Mouse (Mus musculus): ENCODE results near the gene Anp32e. TPM values are rescaled to one million over a fixed set of nuclear protein-coding genes. Genes with fewer than 3 reads are reported as not detected.

Anp32e gene
- total and polyA plus RNA-seq, 2 experiments, result 3.7 to 11.7 TPM

GRCm38 (mm10) chr3:95924185-95924584, 4.9 kb upstream of the Anp32e start:
- Histone ChIP-seq H3K27me3 (ENCODE audit: control insufficient read depth, insufficient read depth, low read length) (no peaks in the 10 kb centered on the region), H3K4me1 (ENCODE audit: control insufficient read depth, insufficient read depth, low read length) (peaks cover 2% of the 10 kb centered on the region)
- 57% methylated on average over 4 of the region's 4 CpGs for WGBS

DNA sequence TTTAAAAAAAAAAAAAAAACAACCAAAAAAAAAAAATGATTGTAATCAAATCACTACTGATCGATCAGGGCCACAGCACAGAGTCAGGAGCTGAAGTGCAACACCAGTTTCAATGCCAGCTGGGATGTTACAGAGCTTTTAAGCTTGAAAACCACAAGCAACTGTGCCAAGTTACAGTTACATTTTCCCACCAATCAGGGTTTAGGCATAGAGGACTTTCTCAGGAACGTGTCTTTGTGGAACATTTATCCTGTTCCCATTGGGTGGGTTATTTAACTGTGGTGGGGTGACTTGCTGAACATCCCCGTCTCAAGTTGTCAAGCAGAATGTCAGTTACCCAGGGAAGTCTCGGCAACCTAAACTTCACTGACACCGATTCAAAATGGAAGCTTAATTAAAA, 4.0 kb upstream of the Anp32e start:
- Histone ChIP-seq H3K4me3 (ENCODE audit: insufficient read depth, low read depth, low read length) (no peak overlapping the region), H3K36me3 (ENCODE audit: control insufficient read depth, insufficient read depth, low read length) (no peaks in the 10 kb centered on the region), H3K9ac (ENCODE audit: low read depth, low read length) (no peak overlapping the region), H3K27ac (replicated peaks; ENCODE audit: insufficient read depth, low read depth, low read length) (no peak overlapping the region), H3K4me1 (ENCODE audit: control insufficient read depth, insufficient read depth, low read length) (peaks cover 2% of the 10 kb centered on the region), H3K79me2 (ENCODE audit: control insufficient read depth, insufficient read depth, low read length) (peaks cover 4% of the 10 kb centered on the region; the same call in 1 of the 2 replicates), H3K27me3 (ENCODE audit: control insufficient read depth, insufficient read depth, low read length) (no peaks in the 10 kb centered on the region)
- 92% methylated on average over 5 of the region's 5 CpGs for WGBS
- TF ChIP-seq CTCF (IDR thresholded peaks at IDR 0.05; ENCODE audit: low read depth, low read length) (no peak), POLR2A (IDR thresholded peaks at IDR 0.05; ENCODE audit: extremely low read depth, insufficient read depth, low read length) (no peak)
- no peak for DNase-seq (ENCODE audit: extremely low read depth, low read depth, low spot score)

More at GRCm38 (mm10) chr3:95924185-95924584, 4.9 kb upstream of the Anp32e start:
- TF ChIP-seq CTCF (IDR thresholded peaks at IDR 0.05; ENCODE audit: low read depth, low read length) (no peak), POLR2A (IDR thresholded peaks at IDR 0.05; ENCODE audit: extremely low read depth, insufficient read depth, low read length) (no peak)
- no peaks in the 10 kb centered on the region for H3K36me3 ChIP-seq (ENCODE audit: control insufficient read depth, insufficient read depth, low read length)
- no peak overlapping the region for H3K4me3 ChIP-seq (ENCODE audit: insufficient read depth, low read depth, low read length)
- H3K9ac ChIP-seq (ENCODE audit: low read depth, low read length), result no peak overlapping the region
- no peaks in the 10 kb centered on the region for H3K79me2 ChIP-seq (ENCODE audit: control insufficient read depth, insufficient read depth, low read length)
- H3K27ac ChIP-seq (replicated peaks; ENCODE audit: insufficient read depth, low read depth, low read length), result no peak overlapping the region
- DNase-seq (ENCODE audit: extremely low read depth, low read depth, low spot score), result no peak

- peaks cover 4% of the 10 kb centered on the region; the same call in 1 of the 2 replicates for H3K79me2 ChIP-seq (ENCODE audit: control insufficient read depth, insufficient read depth, low read length)
- TF ChIP-seq CTCF (IDR thresholded peaks at IDR 0.05; ENCODE audit: low read depth, low read length) (no peak), POLR2A (IDR thresholded peaks at IDR 0.05; ENCODE audit: extremely low read depth, insufficient read depth, low read length) (no peak)
- H3K36me3 ChIP-seq (ENCODE audit: control insufficient read depth, insufficient read depth, low read length), result no peaks in the 10 kb centered on the region
- H3K9ac ChIP-seq (ENCODE audit: low read depth, low read length), result no peak overlapping the region
- no peak overlapping the region for H3K27ac ChIP-seq (replicated peaks; ENCODE audit: insufficient read depth, low read depth, low read length)
- H3K4me1 ChIP-seq (ENCODE audit: control insufficient read depth, insufficient read depth, low read length), result peaks cover 2% of the 10 kb centered on the region
- DNase-seq (ENCODE audit: extremely low read depth, low read depth, low spot score), result no peak
- 62% methylated on average over 6 of the region's 6 CpGs for whole genome bisulfite sequencing
- H3K27me3 ChIP-seq (ENCODE audit: control insufficient read depth, insufficient read depth, low read length), result no peaks in the 10 kb centered on the region
- H3K4me3 ChIP-seq (ENCODE audit: insufficient read depth, low read depth, low read length), result no peak overlapping the region
Observed at GRCm38 (mm10) chr3:95928261-95928657, 787 bp upstream of the Anp32e start.

- WGBS, result under 1% methylated on average over 105 of the region's 105 CpGs
- Histone ChIP-seq H3K4me1 (ENCODE audit: control insufficient read depth, insufficient read depth, low read length) (peaks cover 2% of the 10 kb centered on the region), H3K36me3 (ENCODE audit: control insufficient read depth, insufficient read depth, low read length) (peaks cover 3% of the 10 kb centered on the region), H3K4me3 (ENCODE audit: insufficient read depth, low read depth, low read length) (peak overlapping the region; percentile 91), H3K27ac (replicated peaks; ENCODE audit: insufficient read depth, low read depth, low read length) (no peak overlapping the region), H3K27me3 (ENCODE audit: control insufficient read depth, insufficient read depth, low read length) (no peaks in the 10 kb centered on the region), H3K9ac (ENCODE audit: low read depth, low read length) (peak overlapping the region; percentile 89), H3K79me2 (ENCODE audit: control insufficient read depth, insufficient read depth, low read length) (peaks cover 4% of the 10 kb centered on the region; the same call in 1 of the 2 replicates)
- no peak for TF ChIP-seq POLR2A (IDR thresholded peaks at IDR 0.05; ENCODE audit: extremely low read depth, insufficient read depth, low read length)
- TF ChIP-seq CTCF (IDR thresholded peaks at IDR 0.05; ENCODE audit: low read depth, low read length), result no peak
- DNase-seq (ENCODE audit: extremely low read depth, low read depth, low spot score), result no peak
Observed at GRCm38 (mm10) chr3:95929581-95930470, 780 bp downstream of the Anp32e start.

GRCm38 (mm10) chr3:95930471-95930789, 1.4 kb downstream of the Anp32e start:
- H3K79me2 ChIP-seq (ENCODE audit: control insufficient read depth, insufficient read depth, low read length), result peaks cover 4% of the 10 kb centered on the region; the same call in 1 of the 2 replicates
- TF ChIP-seq POLR2A (IDR thresholded peaks at IDR 0.05; ENCODE audit: extremely low read depth, insufficient read depth, low read length) (no peak), CTCF (IDR thresholded peaks at IDR 0.05; ENCODE audit: low read depth, low read length) (no peak)
- no peak overlapping the region for H3K27ac ChIP-seq (replicated peaks; ENCODE audit: insufficient read depth, low read depth, low read length)
- H3K36me3 ChIP-seq (ENCODE audit: control insufficient read depth, insufficient read depth, low read length), result peaks cover 6% of the 10 kb centered on the region
- WGBS, result 11% methylated on average over 5 of the region's 5 CpGs
- H3K4me3 ChIP-seq (ENCODE audit: insufficient read depth, low read depth, low read length), result peak overlapping the region; percentile 91
- no peaks in the 10 kb centered on the region for H3K27me3 ChIP-seq (ENCODE audit: control insufficient read depth, insufficient read depth, low read length)
- H3K9ac ChIP-seq (ENCODE audit: low read depth, low read length), result peak overlapping the region; percentile 89
- DNase-seq (ENCODE audit: extremely low read depth, low read depth, low spot score), result peak; percentile 6
- peaks cover 2% of the 10 kb centered on the region for H3K4me1 ChIP-seq (ENCODE audit: control insufficient read depth, insufficient read depth, low read length)

GRCm38 (mm10) chr3:95931471-95931870, 2.4 kb downstream of the Anp32e start:
- H3K27me3 ChIP-seq (ENCODE audit: control insufficient read depth, insufficient read depth, low read length), result no peaks in the 10 kb centered on the region
- peaks cover 4% of the 10 kb centered on the region; the same call in 1 of the 2 replicates for H3K79me2 ChIP-seq (ENCODE audit: control insufficient read depth, insufficient read depth, low read length)
- H3K4me1 ChIP-seq (ENCODE audit: control insufficient read depth, insufficient read depth, low read length), result peaks cover 2% of the 10 kb centered on the region
- H3K4me3 ChIP-seq (ENCODE audit: insufficient read depth, low read depth, low read length), result no peak overlapping the region
- no peak for DNase-seq (ENCODE audit: extremely low read depth, low read depth, low spot score)
- WGBS, result 86% methylated on average over 1 of the region's 1 CpGs
- H3K9ac ChIP-seq (ENCODE audit: low read depth, low read length), result no peak overlapping the region
- TF ChIP-seq CTCF (IDR thresholded peaks at IDR 0.05; ENCODE audit: low read depth, low read length), result no peak
- no peak for TF ChIP-seq POLR2A (IDR thresholded peaks at IDR 0.05; ENCODE audit: extremely low read depth, insufficient read depth, low read length)
- H3K27ac ChIP-seq (replicated peaks; ENCODE audit: insufficient read depth, low read depth, low read length), result no peak overlapping the region
- H3K36me3 ChIP-seq (ENCODE audit: control insufficient read depth, insufficient read depth, low read length), result peaks cover 6% of the 10 kb centered on the region

Data from liver, adult 2 months (tissue).